Mouse (Mus musculus) urinary bladder, postnatal 4 days (tissue): ENCODE measurements around the gene Gmds.

Source experiments
- DNase-seq, 2 experiments: peaks; one replicate each; pipeline ENCODE4 v3.0.0; 2021 to 2022; ENCODE audit warnings: low spot score in 2 of 2

Gene Gmds

DNA sequence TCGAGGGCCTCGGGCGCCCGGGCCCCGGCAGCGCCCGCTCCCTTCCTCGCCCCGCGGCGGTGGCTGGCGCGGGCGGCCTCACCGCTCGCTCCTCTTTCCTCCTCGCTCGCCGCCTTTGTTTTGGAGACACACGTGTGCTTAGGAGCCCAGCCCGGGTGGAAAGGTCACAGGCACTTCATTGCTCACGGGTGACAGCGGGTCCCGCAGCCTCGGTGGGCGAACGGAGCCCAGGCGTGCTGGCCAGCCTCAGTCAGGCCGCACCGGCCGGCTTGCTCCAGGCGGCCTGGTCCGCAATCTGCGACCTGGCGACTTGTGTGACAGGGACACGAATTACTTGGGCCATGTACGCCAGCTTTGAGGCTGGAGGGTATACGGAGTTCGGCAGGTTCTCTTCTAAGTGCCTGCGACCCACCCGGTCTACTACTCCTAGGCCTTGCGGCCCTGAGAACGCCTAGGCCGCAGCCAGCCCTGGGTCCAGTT is 527.0 kb downstream of the Gmds start:
- no peak for DNase-seq

DNA sequence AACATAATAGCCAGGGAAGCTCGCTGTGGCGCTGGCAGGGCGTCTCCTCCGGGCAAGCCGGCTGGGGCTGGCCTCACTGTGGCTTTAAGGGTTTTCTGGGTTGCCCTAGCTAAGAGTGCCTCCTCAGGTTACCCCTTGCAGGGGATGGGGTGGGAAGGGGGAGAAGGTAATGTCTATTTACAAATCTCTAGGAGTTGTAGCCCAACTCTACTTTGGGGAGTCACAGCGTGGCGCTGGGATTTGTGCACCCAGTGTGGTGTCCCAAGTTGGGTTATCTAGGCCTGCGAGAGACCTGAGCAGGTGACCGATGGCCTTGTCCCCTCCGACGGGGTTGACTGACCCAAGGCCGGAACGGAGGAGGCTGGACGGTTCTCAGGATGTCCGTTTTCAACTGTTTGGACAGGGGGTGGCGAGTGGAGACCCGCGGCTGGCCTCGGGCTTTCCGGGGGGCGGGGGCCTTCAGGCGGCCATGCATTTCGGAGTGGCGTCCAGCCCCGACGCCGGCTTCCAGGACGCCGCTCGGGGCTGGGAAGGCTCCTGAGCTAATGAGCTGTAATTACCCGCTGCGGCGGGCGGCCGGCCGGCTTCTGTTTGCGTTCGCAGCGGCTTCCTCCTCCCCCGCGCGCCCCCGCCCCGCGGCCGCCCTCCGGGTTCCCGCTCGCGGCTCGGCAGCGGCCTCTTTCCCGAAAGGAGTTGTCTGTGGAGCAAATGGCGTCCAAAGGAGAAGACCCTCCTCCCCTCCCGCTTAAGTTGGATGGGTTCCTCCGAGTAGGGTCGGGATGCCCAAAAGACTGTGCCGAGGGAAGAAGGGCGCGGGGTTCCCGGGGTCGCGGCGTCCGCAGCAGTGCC is 527.6 kb downstream of the Gmds start:
- no peak for DNase-seq

DNA sequence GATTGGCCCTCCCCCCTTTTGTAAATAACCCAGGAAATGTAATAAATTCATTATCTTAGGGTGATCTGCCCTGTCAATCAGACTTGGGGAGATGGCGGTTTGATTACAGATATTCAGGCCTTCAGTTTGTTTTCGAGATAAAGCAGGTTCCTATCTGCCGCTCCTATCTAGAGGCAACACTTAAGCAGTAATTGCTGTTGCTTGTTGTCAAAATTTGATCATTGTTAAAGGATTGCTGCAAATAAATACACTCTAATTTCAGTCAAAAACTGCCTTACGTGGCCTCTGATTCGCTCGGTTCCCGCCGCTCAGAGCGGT is 528.2 kb downstream of the Gmds start:
- no peak for DNase-seq

DNA sequence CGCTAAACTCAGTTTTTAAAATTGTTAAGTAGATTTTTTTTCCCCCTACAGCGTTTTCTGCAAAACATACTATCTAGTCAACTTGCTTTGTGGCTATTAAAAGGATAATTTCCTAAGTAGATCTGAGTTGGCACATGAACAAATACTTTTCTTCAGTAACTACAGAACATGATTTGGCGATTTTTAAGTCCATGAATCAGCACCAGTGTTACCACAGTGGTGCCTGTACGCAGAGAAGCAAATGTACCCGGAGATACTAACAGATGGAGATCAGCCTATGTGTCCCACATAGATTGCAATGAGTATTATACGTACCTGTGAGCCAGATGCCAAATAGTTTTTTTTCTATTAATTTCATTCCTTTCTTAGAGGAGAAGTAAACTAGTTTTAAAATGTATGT is 528.8 kb downstream of the Gmds start:
- DNase-seq: no peak

DNA sequence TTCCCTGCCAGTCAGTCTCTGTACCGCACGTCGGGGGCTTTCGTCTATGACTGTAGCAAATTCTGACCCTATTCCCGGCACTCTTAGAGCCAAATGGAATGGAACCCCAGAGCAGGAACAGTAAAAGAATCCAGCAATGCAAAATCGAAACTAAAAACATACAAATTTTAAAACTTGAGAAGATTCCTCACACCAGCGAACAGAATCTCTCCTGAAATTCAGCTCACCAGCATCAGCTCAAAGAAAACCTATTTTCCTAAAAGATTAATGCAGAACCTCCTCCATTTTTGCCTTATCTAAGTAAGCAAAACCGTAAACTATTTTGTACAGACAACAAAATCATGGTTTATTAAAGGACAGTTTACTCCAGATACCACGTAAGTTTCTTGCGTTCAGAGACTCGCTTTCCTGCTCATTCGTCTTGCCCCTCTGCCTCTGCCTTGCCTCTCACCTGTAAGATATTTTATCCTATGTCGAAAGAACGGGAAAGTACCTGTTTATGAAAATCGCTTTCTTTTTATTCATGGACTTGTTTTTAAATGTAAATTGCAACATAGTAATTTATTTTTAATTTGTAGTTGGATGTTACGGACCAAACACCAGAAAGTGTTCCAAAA is 529.6 kb downstream of the Gmds start:
- no peak for DNase-seq

DNA sequence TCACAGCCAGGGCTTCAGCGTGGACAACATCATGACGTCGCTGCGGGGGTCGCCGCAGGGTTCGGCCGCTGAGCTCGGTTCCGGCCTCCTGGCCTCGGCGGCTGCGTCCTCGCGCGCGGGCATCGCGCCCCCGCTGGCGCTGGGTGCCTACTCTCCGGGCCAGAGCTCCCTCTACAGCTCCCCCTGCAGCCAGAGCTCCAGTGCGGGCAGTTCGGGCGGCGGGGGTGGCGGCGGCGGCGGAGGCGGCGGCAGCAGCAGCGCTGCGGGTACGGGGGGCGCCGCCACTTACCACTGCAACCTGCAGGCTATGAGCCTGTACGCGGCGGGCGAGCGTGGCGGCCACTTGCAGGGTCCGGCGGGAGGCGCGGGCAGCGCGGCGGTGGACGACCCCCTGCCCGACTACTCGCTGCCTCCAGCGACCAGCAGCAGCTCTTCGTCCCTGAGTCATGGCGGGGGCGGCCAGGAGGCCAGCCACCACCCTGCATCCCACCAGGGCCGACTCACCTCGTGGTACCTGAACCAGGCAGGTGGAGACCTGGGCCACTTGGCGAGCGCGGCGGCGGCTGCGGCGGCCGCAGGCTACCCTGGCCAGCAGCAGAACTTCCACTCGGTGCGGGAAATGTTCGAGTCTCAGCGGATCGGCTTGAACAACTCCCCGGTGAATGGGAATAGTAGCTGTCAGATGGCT is 530.3 kb downstream of the Gmds start:
- DNase-seq: peak in 1 of 2 experiments; percentile 49

DNA sequence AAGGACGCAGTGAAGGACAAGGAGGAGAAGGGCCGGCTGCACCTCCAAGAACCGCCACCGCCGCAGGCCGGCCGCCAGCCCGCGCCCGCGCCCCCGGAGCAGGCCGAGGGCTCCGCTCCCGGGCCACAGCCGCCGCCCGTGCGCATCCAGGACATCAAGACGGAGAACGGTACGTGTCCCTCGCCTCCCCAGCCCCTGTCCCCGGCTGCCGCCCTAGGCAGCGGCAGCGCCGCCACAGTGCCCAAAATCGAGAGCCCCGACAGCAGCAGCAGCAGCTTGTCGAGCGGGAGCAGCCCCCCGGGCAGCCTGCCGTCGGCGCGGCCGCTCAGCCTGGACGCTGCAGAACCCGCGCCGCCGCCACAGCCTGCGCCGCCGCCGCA is 530.8 kb downstream of the Gmds start:
- no peak for DNase-seq

DNA sequence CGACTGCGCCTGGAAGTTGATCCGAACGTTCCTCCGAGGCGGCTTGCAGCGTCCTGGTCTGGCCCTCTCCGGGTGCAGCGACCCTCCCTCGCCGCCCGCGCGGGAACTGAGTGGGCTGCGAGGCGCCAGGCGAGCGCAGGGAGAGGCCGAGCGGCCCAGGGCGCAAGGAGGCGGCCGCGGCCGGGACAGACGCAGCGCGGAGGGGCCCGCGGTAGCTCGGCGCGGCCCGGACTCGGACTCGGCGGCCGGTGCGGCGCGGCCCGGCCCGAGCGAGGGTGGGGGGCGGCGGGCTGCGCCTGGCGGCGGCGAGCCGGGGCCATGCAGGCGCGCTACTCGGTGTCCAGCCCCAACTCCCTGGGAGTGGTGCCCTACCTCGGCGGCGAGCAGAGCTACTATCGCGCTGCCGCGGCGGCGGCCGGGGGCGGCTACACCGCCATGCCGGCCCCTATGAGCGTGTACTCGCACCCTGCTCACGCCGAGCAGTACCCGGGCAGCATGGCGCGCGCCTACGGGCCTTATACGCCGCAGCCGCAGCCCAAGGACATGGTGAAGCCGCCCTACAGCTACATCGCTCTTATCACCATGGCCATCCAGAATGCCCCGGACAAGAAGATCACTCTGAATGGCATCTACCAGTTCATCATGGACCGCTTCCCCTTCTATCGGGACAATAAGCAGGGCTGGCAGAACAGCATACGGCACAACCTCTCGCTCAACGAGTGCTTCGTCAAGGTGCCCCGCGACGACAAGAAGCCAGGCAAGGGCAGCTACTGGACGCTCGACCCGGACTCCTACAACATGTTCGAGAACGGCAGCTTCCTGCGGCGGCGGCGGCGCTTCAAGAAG is 531.4 kb downstream of the Gmds start:
- peak in 1 of 2 experiments; percentile 34 for DNase-seq

DNA sequence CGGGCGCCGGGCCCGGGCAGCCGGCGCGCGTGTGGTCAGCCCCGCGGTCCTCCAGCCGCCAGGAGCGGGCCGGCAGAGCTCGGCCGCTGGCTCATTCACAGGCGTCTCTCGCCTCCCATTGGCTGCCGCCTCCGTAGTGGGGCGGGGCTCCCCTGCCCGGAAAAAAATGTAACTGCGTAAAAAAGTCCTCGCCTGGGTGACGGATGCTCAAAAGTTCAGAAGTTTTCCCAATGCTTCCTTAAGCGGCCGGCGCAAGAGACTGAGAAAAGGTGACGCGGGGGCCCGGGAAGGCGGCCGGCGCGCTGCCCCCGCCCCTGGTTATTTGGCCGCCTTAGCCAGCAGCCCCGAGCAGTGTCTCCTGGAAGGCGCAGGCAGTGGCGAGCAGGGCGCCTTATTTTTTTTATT is 532.1 kb downstream of the Gmds start, which contains the start of gene Foxc1:
TSS of gene Foxc1 (plus strand) at position 206 of the 405 bp plus-strand sequence.
- peak; percentile 83 to 84 for DNase-seq

DNA sequence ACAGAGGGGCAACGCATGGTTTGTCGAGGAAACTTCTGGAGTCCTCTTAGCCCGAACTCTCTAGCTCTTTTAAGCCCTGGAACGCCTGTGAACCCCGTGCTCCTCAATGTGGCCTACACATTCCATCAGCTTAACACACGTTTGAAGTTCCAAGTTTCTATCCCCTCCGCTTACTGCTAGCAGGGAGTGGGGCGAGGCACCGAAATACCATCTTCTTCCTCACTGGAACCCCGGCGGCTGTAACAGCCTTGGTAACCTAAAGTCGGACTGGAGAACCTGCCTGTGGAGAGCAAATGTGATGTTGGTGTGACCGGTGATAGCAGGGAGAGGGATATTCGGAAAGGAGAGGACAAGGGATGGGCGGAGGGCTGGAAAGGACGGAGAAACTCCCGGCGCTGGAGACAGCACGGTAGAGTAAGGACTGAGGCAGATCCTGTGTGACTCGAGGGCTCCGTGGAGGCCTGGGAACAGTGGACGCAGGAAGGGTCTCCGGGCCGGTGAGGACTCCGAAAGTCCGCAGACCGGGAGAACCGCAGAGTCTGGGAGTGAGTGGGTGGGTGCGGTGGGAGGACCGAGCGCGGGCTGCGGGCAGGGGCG is 532.6 kb downstream of the Gmds start:
- no peak for DNase-seq

DNA sequence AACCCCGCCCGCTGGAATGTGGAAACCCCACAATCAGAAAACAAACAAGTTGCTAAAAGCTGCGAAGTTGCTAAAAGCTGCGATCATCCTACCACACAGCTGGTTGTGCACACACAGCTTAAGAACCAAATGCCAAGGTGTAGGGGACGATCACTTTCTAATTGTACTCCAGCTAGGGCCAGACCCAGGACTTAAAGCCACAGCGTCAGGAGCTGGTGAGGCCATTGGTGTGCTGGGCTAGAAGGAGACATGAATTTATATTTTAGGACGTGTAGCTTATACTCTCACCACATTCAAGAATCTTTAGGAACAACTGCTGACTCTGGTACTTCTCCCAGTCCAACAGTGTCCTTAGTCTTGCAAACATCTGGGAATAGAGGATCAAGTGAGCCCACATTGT is 534.0 kb downstream of the Gmds start:
- DNase-seq: no peak

DNA sequence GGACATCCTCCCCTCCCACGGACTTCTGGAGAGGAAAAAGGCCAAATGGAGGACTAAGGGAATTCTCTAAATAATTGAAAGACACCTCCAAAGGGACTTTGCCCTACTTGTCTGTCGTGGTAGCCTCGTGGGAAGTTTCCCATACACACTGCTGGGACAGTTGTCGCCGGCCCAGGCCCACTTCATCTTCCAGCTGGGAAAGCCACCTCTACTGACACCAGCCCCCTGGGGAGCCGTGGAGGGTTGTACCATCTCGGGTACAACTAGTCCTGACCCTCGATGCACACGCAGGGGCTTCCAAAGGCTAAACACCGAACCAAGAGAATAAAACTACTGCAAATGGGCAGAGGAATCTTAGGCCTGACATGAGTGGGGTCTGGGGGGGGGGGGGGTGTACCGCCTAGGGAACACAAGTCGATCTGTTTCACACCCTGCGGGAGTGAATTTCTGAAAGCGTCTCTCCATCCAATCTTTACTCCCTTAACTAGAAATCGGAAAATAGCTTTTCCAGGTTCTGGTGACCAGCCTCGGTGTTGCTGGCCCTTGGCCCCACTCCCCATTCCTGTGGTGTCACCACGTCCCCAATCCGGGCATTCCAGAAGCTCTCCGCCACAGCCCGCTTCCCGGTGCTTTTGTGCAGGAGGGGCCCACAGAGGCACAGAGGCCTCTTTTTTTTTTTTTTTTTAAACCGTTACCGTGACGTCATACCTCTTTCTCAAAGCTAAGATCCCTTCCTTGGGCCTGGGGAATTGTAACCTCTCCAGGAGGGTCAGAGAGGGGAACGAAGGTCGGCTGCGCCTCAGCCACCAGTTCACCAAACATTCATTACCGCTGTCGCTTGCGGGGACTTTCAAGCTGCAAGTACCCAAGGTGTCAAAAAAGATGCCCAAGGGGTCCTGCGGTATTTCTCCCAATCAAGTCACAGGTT is 535.1 kb downstream of the Gmds start:
- no peak for DNase-seq

DNA sequence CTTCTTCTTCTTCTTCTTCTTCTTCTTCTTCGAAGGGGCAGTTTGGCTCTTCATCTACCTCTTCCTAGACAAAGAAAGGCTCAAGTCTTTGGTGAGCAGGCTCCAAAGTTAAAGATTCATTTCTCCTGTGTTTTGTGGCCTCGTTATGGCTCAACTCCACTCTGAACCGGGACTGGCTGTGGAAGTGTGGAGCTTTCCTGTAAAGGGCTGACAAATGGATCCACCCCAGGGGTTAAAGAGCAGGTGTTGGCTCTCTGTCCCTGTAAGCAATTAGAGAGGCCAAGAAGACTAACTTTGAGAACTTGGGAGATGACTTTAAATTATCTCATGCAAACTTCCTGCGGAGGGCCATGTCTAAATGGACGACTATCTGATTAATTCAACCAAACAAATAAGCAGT is 536.1 kb downstream of the Gmds start:
- DNase-seq: no peak

DNA sequence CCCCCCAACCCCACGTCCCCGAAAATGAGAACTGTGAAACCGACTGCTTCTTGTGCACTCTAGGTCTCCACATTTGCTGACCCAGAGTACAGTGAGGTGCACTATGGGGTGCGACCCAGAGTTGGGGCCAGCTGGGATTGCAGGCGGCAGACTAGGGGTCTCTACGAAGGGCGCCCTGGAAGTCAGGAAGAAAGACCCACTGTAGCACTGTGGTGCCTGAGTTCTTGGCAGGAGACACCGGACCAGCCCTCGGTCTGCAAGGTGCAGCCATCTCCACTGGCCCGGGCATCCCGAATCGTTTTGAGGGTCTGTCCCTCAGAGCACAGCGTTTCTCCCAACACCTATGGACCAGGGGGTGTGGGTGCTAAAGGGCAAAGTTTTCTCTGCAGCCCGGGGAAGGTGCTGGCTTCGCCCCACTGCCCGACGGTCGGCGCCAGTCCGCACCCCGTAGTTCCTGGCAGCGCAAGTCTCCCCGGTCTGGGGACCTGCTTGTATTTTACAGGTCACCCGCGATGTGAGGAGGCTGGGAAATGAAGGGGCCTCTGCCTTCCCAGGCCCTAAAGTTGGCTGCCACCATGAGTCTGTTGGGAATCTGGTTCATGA is 536.7 kb downstream of the Gmds start:
- no peak for DNase-seq

DNA sequence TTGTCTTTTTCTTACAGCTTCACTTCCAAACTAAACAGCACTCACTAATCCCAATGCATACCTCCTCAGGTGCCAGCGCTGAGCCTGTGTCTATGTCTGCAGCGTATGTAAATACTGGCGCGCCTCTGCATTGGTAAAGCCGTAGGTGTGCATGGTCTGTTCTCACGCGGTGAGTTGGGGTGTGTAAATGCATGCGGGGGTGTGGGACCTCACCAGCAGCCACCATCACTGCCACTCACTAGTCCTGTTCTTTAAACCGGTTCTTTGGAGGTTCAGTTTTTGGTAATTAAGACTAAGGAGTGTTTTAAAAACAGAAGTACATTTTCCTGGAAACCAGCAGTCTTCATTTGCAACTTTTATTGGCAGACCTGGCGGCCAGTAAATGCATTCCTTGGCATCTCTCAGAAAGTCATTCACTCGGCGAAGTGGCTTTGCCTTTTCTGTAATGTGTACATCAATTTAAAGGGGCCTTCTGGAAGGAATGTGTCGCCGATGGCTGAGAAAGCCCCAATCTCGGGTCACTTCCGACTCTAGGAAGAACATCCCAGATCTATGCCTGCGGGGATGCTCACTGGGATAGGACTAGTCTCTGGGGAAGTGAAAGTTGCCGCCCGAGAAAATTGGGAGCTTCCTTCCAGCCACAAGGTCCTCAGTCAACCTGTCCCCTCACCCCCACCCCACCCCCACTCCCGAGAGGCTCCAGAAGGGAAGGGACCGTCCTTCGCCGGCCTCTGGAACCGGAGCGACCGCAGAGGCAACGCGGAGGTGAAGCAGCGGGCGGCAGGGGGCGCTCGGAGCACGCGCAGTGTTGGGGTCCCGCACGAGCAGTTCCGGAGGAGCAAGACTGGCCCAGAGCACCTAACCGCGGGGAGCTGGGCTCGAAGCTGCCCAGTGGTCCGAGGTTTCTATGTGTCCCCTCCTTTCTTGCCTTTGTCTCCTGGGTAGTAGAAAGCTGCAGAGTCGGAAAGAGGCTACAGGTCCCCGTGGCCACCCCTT is 537.7 kb downstream of the Gmds start:
- DNase-seq: peak; percentile 79 to 89

DNA sequence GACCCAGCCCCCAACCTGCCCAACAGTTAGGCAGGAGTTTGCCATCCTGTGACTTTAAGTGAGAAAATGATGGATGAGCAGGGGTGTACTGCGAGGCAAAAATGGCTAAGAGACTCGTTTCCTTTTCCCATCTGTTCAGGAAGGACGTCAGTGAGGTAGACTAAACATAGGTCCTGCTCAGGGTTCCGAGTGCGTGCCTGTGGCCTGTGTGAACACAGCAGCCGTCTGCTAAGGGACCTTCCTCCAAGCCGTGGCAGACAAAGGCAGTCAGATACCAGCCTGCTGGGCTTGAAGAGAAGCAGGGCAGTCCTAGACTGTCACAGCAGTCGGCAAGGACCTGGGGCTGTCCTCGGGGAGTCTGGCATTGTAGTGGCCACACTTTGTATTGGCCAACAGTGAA is 540.5 kb downstream of the Gmds start:
- DNase-seq: no peak

DNA sequence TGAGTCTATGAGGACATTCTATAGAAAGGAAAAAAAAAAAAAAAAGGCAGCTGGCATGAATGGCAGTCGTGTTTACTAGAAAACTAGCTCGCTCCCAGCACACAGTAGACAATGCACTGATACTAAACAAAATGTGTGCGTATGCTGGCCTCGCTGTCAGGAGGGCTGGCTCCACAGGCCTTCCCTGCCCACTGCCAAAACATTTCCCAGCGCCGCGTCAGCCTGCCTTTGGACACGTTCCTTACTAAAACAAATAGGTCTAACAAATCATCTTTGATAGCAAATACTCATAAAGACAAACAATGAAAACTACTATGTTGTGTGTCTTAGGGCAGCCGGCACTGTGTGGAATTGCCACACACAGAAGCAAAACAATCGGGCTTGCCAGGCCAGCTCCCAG is 541.2 kb downstream of the Gmds start:
- no peak for DNase-seq

DNA sequence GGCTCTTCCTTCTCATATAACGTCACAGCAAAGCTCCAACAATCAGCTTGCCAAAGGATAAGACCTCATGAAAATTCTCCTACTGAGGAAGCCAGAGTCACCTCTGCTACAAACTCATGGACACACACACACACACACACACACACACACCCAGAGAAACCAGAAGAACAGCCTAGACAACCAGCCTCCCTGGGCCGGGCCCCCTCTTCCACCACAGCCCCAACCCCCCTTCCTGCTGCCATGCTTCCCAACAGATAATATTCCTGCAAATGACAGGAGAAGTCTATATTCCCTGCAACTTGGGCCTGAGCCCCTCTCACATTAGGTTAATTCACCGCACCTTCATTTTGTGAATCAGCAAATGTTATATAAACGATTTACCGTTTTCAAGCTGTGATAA is 545.4 kb downstream of the Gmds start:
- no peak for DNase-seq
